Mouse (Mus musculus) embryonic stem cell, embryonic (primary cell): ENCODE results near the gene Mrgprb2.

ENCODE experiments used
- CTCF ChIA-PET, 4 experiments: fragments of 300-600 bp in 2 of 4; fragments of 350-600 bp in 2 of 4; sonication (Branson Sonifier 250); formaldehyde crosslinking; loops; one replicate each; lab custom pipeline; 2022; ENCODE audit warnings: inconsistent platforms in 2 of 4; lab: Charles Lee
- POLR2A ChIA-PET, 4 experiments: fragments of 300-600 bp in 2 of 4; fragments of 350-600 bp in 2 of 4; sonication (Branson Sonifier 250); formaldehyde crosslinking; loops; one replicate each; lab custom pipeline; 2022; ENCODE audit warnings: antibody characterized with exemption in 4 of 4, inconsistent platforms in 1 of 4; lab: Charles Lee

The Mrgprb2 gene

GRCm38 (mm10) chr7:48557986-48558385 lies at the start of gene Mrgprb2:
Gene Mrgprb2, minus strand, starts transcription at chr7:48558086.
- POLR2A ChIA-PET: no interaction called here
- CTCF ChIA-PET: no interaction called here
